Mouse (Mus musculus) kidney, embryonic 16.5 days (tissue): ENCODE data around the gene Bpifb5. TPM values are rescaled to one million over a fixed set of nuclear protein-coding genes. Genes with fewer than 3 reads are reported as not detected.
"Not testable (repeated sequence)": the region's sequence is repeated elsewhere in the genome, so short reads cannot be mapped to it uniquely, and the experiment has no call there.

ENCODE experiments used
- ATAC-seq: fragments of 200-750 bp; cut with Nextera tagmentation; 2 replicates; pipeline ENCODE4 v1.8.0; 2017; ENCODE audit warnings: moderate TSS enrichment; ENCODE audit not compliant: low FRiP score, low TSS enrichment
- H3K27ac ChIP-seq: fragments of 300-500 bp; sonication (generic); 2 replicates; pipeline ENCODE4 v1.5.1; 2014; ENCODE audit warnings: low read length
- H3K27me3 ChIP-seq: fragments of 300-500 bp; sonication (generic); 2 replicates; pipeline ENCODE4 v1.6.1; 2014; ENCODE audit warnings: low read length, control low read depth, mixed read lengths; ENCODE audit not compliant: insufficient read depth
- H3K36me3 ChIP-seq: fragments of 300-500 bp; sonication (generic); 2 replicates; pipeline ENCODE4 v1.6.1; 2014; ENCODE audit warnings: low read length, control low read depth, mixed read lengths; ENCODE audit not compliant: insufficient read depth
- H3K4me1 ChIP-seq: fragments of 300-500 bp; sonication (generic); 2 replicates; pipeline ENCODE4 v1.6.1; 2014; ENCODE audit warnings: low read length, control low read depth, mixed read lengths; ENCODE audit not compliant: insufficient read depth
- H3K4me2 ChIP-seq: fragments of 300-500 bp; sonication (generic); replicated peaks from 2 replicates; pipeline ENCODE4 v1.6.1; 2014; ENCODE audit warnings: low read depth, low read length
- H3K4me3 ChIP-seq: fragments of 300-500 bp; sonication (generic); 2 replicates; pipeline ENCODE4 v1.5.1; 2014; ENCODE audit warnings: mild to moderate bottlenecking, low read length
- H3K9ac ChIP-seq: fragments of 300-500 bp; sonication (generic); replicated peaks from 2 replicates; pipeline ENCODE4 v1.6.1; 2014; ENCODE audit warnings: low read length
- H3K9me3 ChIP-seq: fragments of 300-500 bp; sonication (generic); 2 replicates; pipeline ENCODE4 v1.6.1; 2016; ENCODE audit warnings: low read length, control low read depth
- WGBS: fragments of 180-500 bp; shearing (Covaris S2); extraction: QIAGEN DNeasy Blood & Tissue Kit; methylation state at CpG from one replicate; pipeline ENCODE4 v1.1.7; 2014; 5-methylcytosine and 5-hydroxymethylcytosine counted together
- polyA plus RNA-seq: library from polyadenylated mRNA; unstranded; fragments of >200 nt; fragmentation: Nextera tagmentation; extraction: Ambion mirVana; gene quantifications from 2 replicates; pipeline ENCODE4 v1.2.1, GENCODE M21; 2015

The Bpifb5 gene
- polyA plus RNA-seq, 1 experiment from 2014 or later, result 0.81 TPM

GRCm38 (mm10) chr2:154226991-154227390 is 3.4 kb downstream of the Bpifb5 start:
- 82% methylated on average over 4 of the region's 4 CpGs for WGBS
- no peak overlapping the region for H3K4me2 ChIP-seq
- no peaks in the 10 kb centered on the region for H3K27me3 ChIP-seq
- H3K36me3 ChIP-seq, result no peaks in the 10 kb centered on the region
- peaks cover 18% of the 10 kb centered on the region for H3K4me1 ChIP-seq
- no peak overlapping the region for H3K9ac ChIP-seq
- no peak overlapping the region for H3K4me3 ChIP-seq
- no peak overlapping the region for H3K27ac ChIP-seq
- H3K9me3 ChIP-seq, result no peaks in the 10 kb centered on the region
- no peak for ATAC-seq

DNA sequence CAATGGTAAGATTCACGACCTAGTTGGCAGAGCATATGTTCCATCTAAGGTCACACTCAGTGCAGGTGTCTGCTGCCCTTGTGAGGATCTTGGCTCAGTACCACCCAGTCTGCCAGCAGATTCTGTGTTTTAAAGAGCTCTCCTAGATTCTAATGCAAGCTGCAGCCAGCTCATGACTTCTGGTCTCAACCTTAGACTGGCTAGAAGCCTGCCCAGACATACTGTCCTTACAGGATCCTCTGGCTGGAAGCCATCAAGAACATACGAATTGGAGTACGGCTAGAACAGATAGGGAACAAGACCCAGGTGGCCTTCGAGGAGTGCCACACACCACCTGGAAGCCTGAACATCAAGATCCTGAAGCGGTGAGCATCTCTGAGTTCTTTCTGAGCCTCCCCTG is 4.3 kb downstream of the Bpifb5 start:
- Histone ChIP-seq H3K36me3 (no peaks in the 10 kb centered on the region), H3K9me3 (no peaks in the 10 kb centered on the region), H3K4me3 (no peak overlapping the region), H3K27me3 (no peaks in the 10 kb centered on the region), H3K4me2 (no peak overlapping the region), H3K27ac (no peak overlapping the region), H3K4me1 (peaks cover 15% of the 10 kb centered on the region), H3K9ac (no peak overlapping the region)
- ATAC-seq, result no peak
- 83% methylated on average over 5 of the region's 5 CpGs for WGBS

- H3K4me3 ChIP-seq, result no peak overlapping the region
- H3K4me1 ChIP-seq, result no peaks in the 10 kb centered on the region
- no peaks in the 10 kb centered on the region for H3K27me3 ChIP-seq
- no peak overlapping the region for H3K9ac ChIP-seq
- no peak overlapping the region for H3K27ac ChIP-seq
- 93% methylated on average over 6 of the region's 6 CpGs for WGBS
- no peak for ATAC-seq
- H3K9me3 ChIP-seq, result no peaks in the 10 kb centered on the region
- no peaks in the 10 kb centered on the region for H3K36me3 ChIP-seq
- H3K4me2 ChIP-seq, result no peak overlapping the region
Measured at GRCm38 (mm10) chr2:154233426-154233825, 9.9 kb downstream of the Bpifb5 start.

DNA sequence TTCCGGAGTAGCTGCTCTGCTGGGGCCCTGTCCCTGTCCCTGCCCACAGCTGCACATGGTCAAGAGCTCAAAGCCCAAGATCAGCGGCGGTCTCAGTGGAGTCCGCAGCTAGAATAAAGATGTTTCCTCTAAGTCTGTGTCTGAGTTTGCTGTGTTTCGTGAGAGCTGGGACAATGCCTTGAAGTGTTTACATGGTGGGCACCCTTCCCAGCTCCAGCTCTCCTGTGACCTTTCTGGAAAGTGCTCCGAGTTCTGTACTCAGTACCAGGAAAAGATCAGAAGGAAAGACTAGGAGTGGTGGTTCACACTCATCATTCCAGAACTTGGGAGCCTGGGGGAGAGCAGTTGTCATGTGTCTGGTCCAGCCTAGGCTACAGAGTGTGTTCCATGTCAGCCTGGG is 17.2 kb downstream of the Bpifb5 start:
- Histone ChIP-seq H3K9ac (no peak overlapping the region), H3K4me2 (no peak overlapping the region), H3K4me1 (no peaks in the 10 kb centered on the region), H3K27ac (no peak overlapping the region), H3K4me3 (no peak overlapping the region), H3K36me3 (no peaks in the 10 kb centered on the region), H3K27me3 (no peaks in the 10 kb centered on the region), H3K9me3 (no peaks in the 10 kb centered on the region)
- WGBS, result 89% methylated on average over 6 of the region's 6 CpGs
- no peak for ATAC-seq

- not testable (repeated sequence) for H3K9ac ChIP-seq, ATAC-seq
- WGBS, result 95% methylated on average over 11 of the region's 12 CpGs
Measured at GRCm38 (mm10) chr2:154242726-154243125, 19.2 kb downstream of the Bpifb5 start.

DNA sequence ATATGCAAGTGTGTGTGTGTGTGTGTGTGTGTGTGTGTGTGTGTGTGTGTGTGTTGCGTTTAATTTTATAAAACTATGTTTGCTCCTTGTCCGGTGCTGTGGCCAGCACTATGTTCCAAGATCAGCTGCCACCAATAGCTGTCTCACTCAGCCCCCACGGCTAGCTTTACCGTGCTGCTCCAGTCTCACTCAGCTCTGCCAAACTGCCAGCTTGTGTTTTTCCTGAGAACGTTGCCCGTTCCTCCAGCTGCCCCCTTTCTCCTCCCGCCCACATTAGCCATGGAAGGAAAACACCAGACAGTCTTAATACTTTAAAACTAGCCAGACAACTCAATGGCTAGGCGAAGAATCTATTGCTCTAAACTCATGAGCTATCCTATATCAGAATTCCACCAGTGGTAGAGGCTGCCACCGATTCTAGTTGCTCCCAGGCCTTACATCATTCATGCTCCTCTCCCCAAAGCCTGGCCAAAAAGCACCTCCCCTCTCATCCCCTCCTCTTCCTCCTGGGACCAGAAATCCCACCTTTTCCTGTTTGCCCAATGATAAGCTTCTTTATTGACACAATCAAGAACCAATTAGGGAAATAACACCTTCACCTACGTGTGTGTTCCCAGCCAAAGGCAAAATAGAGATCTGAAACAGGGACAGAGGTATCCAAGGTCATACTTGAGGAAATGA is 20.0 kb downstream of the Bpifb5 start:
- no peak overlapping the region for H3K9ac ChIP-seq

More at GRCm38 (mm10) chr2:154242726-154243125, 19.2 kb downstream of the Bpifb5 start:
- H3K27ac ChIP-seq, H3K27me3 ChIP-seq, H3K9me3 ChIP-seq, H3K4me2 ChIP-seq, H3K4me3 ChIP-seq, H3K36me3 ChIP-seq, H3K4me1 ChIP-seq: not testable (repeated sequence)

DNA sequence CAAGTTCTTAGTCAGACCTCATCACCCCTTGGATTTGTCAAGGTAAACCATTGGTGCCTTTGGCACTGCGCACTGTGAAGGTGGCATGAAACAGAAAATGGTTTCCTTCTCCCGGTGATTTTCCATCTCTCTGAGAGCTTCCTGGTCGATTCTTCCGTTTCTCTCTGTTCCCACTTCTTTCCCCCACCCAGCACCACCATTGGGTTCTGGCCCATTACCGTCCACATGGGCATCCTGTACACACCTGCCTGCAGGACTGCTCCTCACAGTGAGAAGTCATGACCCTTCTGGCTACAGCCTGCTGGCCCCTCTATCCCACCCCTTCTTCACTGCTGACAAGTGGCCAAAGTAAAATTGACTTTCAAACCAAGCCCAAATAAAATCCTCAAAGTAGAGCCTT is 21.8 kb downstream of the Bpifb5 start:
- Histone ChIP-seq H3K4me2 (no peak overlapping the region), H3K36me3 (no peaks in the 10 kb centered on the region), H3K4me3 (no peak overlapping the region), H3K9me3 (no peaks in the 10 kb centered on the region), H3K27me3 (no peaks in the 10 kb centered on the region), H3K9ac (no peak overlapping the region), H3K27ac (no peak overlapping the region), H3K4me1 (no peaks in the 10 kb centered on the region)
- WGBS, result 91% methylated on average over 5 of the region's 5 CpGs
- no peak for ATAC-seq

More for the DNA sequence above, 20.0 kb downstream of the Bpifb5 start:
- no peak for ATAC-seq
- no peaks in the 10 kb centered on the region for H3K27me3 ChIP-seq
- H3K36me3 ChIP-seq, result no peaks in the 10 kb centered on the region
- WGBS, result 89% methylated on average over 10 of the region's 10 CpGs
- no peak overlapping the region for H3K4me2 ChIP-seq
- no peaks in the 10 kb centered on the region for H3K4me1 ChIP-seq
- no peak overlapping the region for H3K4me3 ChIP-seq
- no peak overlapping the region for H3K27ac ChIP-seq
- H3K9me3 ChIP-seq, result no peaks in the 10 kb centered on the region

- H3K9me3 ChIP-seq, H3K36me3 ChIP-seq, H3K9ac ChIP-seq, H3K4me2 ChIP-seq, H3K27me3 ChIP-seq, H3K4me3 ChIP-seq, H3K27ac ChIP-seq, ATAC-seq, H3K4me1 ChIP-seq: not testable (repeated sequence)
- WGBS, result 91% methylated on average over 2 of the region's 4 CpGs
Measured at GRCm38 (mm10) chr2:154255254-154255653, 31.7 kb downstream of the Bpifb5 start.

DNA sequence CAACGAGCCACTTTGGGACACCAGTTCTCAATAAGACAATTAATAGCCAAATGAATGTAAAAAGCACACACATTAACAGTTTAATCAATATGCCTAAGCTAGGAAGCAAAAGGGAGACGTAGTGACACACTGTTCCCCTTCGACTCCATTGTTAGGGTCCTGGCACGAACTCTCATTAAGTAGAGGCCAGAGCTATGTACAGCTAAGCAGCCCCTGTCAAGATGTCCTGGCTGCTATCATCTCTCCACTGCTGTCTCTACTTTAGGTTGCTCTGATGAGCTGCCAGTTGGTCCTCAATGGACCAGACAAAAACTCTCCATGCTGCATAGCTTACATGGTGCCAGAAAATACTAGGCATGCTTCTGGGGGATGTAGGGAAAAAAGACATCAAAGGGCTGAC is 32.2 kb downstream of the Bpifb5 start:
- no peaks in the 10 kb centered on the region for H3K27me3 ChIP-seq
- WGBS, result 85% methylated on average over 4 of the region's 4 CpGs
- no peak overlapping the region for H3K27ac ChIP-seq
- no peaks in the 10 kb centered on the region for H3K4me1 ChIP-seq
- H3K4me2 ChIP-seq, result no peak overlapping the region
- no peak for ATAC-seq
- H3K4me3 ChIP-seq, result no peak overlapping the region
- no peaks in the 10 kb centered on the region for H3K36me3 ChIP-seq
- H3K9me3 ChIP-seq, result no peaks in the 10 kb centered on the region
- H3K9ac ChIP-seq, result no peak overlapping the region

GRCm38 (mm10) chr2:154257554-154257953 is 34.0 kb downstream of the Bpifb5 start, which contains the start of gene Bpifb9a:
Bpifb9a (plus strand) TSS chr2:154257854.
- H3K4me1 ChIP-seq, H3K4me2 ChIP-seq, H3K4me3 ChIP-seq, ATAC-seq, H3K27me3 ChIP-seq, H3K36me3 ChIP-seq, H3K9me3 ChIP-seq, H3K9ac ChIP-seq, H3K27ac ChIP-seq: not testable (repeated sequence)
- WGBS, result 82% methylated on average over 5 of the region's 5 CpGs
